Mouse (Mus musculus) forebrain, embryonic 10.5 days (tissue): ENCODE data around the gene Cbx8. TPM values are rescaled to one million over a fixed set of nuclear protein-coding genes. Genes with fewer than 3 reads are reported as not detected.

Experiments used
- DNase-seq: peaks from one replicate; pipeline ENCODE4 v3.0.0-alpha.2; 2017; ENCODE audit warnings: low spot score; ENCODE audit errors: extremely low spot score
- H3K27ac ChIP-seq: fragments of 300-500 bp; sonication (generic); 2 replicates; pipeline ENCODE4 v1.5.1; 2016; ENCODE audit warnings: mild to moderate bottlenecking
- H3K27me3 ChIP-seq: fragments of 300-500 bp; sonication (generic); 2 replicates; pipeline ENCODE4 v1.6.1; 2016; ENCODE audit warnings: mild to moderate bottlenecking; ENCODE audit not compliant: poor library complexity, severe bottlenecking
- H3K36me3 ChIP-seq: fragments of 300-500 bp; sonication (generic); replicated peaks from 2 replicates; pipeline ENCODE4 v1.6.1; 2016; ENCODE audit warnings: mild to moderate bottlenecking, moderate library complexity
- H3K4me1 ChIP-seq: fragments of 300-500 bp; sonication (generic); 2 replicates; pipeline ENCODE4 v1.6.1; 2016
- H3K4me3 ChIP-seq: fragments of 300-500 bp; sonication (generic); 2 replicates; pipeline ENCODE4 v1.5.1; 2016; ENCODE audit warnings: mild to moderate bottlenecking, moderate library complexity
- H3K9me3 ChIP-seq: fragments of 300-500 bp; sonication (generic); 2 replicates; pipeline ENCODE4 v1.6.1; 2016; ENCODE audit warnings: mild to moderate bottlenecking, moderate library complexity
- WGBS: fragments of 180-500 bp; shearing (Covaris S2); methylation state at CpG from one replicate; pipeline ENCODE4 v1.1.7; 2016; 5-methylcytosine and 5-hydroxymethylcytosine counted together
- polyA plus RNA-seq: library from polyadenylated mRNA; unstranded; fragments of >200 nt; fragmentation: Nextera tagmentation; extraction: Ambion mirVana; gene quantifications from 2 replicates; pipeline ENCODE4 v1.2.1, GENCODE M21; 2016

Gene Cbx8
- polyA plus RNA-seq, 1 experiment from 2014 or later = 9.5 TPM

- H3K9me3 ChIP-seq = no peaks in the 10 kb centered on the region
- DNase-seq = peak; percentile 32
- peaks cover 70% of the 10 kb centered on the region for H3K4me1 ChIP-seq
- H3K27me3 ChIP-seq = peaks cover 100% of the 10 kb centered on the region
- 0 out of 2 replicates have a peak overlapping the region, but pooled peaks have one; percentile 53 for H3K4me3 ChIP-seq
- WGBS = 3% methylated on average over 15 of the region's 15 CpGs
- H3K36me3 ChIP-seq = no peaks in the 10 kb centered on the region
- peak overlapping the region; percentile 87; the same call in 1 of the 2 replicates for H3K27ac ChIP-seq
Observed at GRCm38 (mm10) chr11:119051927-119052660, 11.3 kb upstream of the Cbx8 start.

DNA sequence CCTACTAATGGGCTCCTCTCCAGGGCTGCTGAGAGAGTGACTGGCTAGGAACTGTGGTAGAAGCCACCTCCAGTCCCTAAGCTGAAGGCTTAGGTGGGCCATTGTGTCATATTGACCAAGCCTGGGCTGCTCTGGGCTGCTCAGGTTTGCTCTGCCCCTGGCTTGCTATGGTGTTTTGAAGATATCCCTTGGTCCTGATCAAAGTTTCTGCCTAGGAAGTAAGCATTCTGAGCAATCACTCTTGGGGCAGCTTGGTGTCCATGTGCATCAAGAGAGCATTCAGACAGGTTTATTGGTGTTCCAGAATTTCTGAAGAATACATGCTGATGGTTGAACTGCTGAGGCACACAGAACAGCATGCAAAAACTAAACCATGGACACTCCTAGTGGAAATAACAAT, 10.7 kb upstream of the Cbx8 start:
- Histone ChIP-seq H3K27me3 (peaks cover 100% of the 10 kb centered on the region), H3K36me3 (no peaks in the 10 kb centered on the region), H3K27ac (no peak overlapping the region), H3K4me1 (peaks cover 70% of the 10 kb centered on the region), H3K9me3 (no peaks in the 10 kb centered on the region), H3K4me3 (no peak overlapping the region)
- DNase-seq = no peak

GRCm38 (mm10) chr11:119050361-119050760, 9.6 kb upstream of the Cbx8 start:
- Histone ChIP-seq H3K4me3 (no peak overlapping the region), H3K4me1 (peaks cover 66% of the 10 kb centered on the region), H3K27me3 (peaks cover 100% of the 10 kb centered on the region), H3K36me3 (no peaks in the 10 kb centered on the region), H3K9me3 (no peaks in the 10 kb centered on the region), H3K27ac (no peak overlapping the region)
- WGBS = 5% methylated on average over 2 of the region's 2 CpGs
- no peak for DNase-seq

DNA sequence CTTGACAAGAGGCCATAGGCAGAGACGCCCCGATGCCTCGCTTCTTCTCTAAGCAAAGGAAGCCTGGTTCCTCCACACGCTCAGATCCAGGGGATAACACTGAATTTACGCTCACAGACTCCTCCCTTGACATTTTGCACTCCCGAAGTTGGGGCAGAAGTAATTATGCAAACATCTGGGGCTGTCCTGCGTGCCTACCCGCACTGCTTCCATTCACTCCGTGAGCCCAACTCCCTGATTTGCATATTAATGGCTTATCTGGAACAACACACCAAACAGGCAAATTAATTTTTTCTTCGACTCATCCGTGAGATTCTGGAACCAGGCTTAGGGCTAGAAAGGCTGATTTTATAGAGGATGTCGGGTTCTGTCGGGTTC, 7.4 kb upstream of the Cbx8 start:
- WGBS = under 1% methylated on average over 13 of the region's 13 CpGs
- DNase-seq = peak; percentile 52
- Histone ChIP-seq H3K36me3 (no peaks in the 10 kb centered on the region), H3K27me3 (peaks cover 100% of the 10 kb centered on the region), H3K9me3 (no peaks in the 10 kb centered on the region), H3K4me1 (peaks cover 67% of the 10 kb centered on the region), H3K27ac (no peak overlapping the region; the same call in 1 of the 2 replicates), H3K4me3 (peak overlapping the region; percentile 47; the same call in 1 of the 2 replicates)

DNA sequence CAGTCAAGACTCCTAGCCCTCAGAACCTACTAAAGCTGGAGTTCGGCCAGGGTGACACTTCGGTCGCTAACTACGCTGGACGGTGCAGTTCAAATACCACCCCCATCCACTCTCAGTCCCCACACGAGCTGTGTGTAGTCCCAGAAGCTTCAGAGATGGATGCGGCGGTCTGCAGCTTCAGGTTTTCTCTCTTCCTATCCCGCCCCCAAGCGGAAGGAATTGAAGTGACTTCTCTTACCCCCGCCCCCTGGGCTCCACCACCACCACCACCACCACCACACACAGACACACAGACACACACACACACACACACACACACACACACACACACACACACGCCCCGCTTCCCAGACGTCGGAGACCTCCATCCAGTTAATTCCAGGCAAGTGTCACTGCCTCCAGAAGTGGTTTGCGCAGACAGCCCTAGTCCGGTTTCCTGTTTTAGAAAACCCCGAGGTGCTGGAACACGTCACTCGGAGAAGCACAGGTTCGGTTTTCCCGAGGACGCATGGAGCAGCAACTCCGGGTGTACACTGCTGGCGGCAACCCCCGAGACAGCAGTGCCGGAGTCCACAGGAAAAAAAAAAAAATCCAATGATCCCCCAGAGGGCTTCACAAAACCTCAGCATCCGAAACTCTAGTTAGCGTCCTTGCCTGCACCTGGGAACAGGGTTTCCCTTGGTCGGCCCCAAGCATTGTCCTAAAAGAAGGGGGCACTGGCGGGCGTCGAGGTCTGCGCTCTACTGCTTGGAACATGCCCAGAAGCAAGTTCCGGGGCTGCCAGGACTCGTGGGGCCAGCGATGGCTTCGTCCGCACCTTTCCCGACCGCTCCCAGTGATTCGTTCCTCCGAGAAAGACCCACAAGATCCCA, 6.7 kb upstream of the Cbx8 start:
- no peaks in the 10 kb centered on the region for H3K36me3 ChIP-seq
- WGBS = under 1% methylated on average over 43 of the region's 43 CpGs
- peaks cover 100% of the 10 kb centered on the region for H3K27me3 ChIP-seq
- peak; percentile 53 for DNase-seq
- H3K4me1 ChIP-seq = peaks cover 67% of the 10 kb centered on the region
- no peaks in the 10 kb centered on the region for H3K9me3 ChIP-seq
- peak overlapping the region; percentile 47 for H3K4me3 ChIP-seq
- peak overlapping the region; percentile 8; the same call in 1 of the 2 replicates for H3K27ac ChIP-seq

- H3K27me3 ChIP-seq = peaks cover 100% of the 10 kb centered on the region
- under 1% methylated on average over 39 of the region's 39 CpGs for WGBS
- peak overlapping the region; percentile 44; the same call in 1 of the 2 replicates for H3K27ac ChIP-seq
- H3K36me3 ChIP-seq = no peaks in the 10 kb centered on the region
- peak; percentile 71 for DNase-seq
- H3K9me3 ChIP-seq = no peaks in the 10 kb centered on the region
- H3K4me1 ChIP-seq = peaks cover 67% of the 10 kb centered on the region
- peak overlapping the region; percentile 47 for H3K4me3 ChIP-seq
Observed at GRCm38 (mm10) chr11:119046601-119047245, 6.0 kb upstream of the Cbx8 start.

- H3K27ac ChIP-seq = peak overlapping the region; percentile 57; the same call in 1 of the 2 replicates
- peaks cover 92% of the 10 kb centered on the region for H3K27me3 ChIP-seq
- peak; percentile 62 for DNase-seq
- H3K4me1 ChIP-seq = peaks cover 86% of the 10 kb centered on the region
- peak overlapping the region; percentile 33 for H3K4me3 ChIP-seq
- H3K36me3 ChIP-seq = no peaks in the 10 kb centered on the region
- WGBS = under 1% methylated on average over 41 of the region's 41 CpGs
- no peaks in the 10 kb centered on the region for H3K9me3 ChIP-seq
Observed at GRCm38 (mm10) chr11:119044551-119045337, 4.0 kb upstream of the Cbx8 start.

DNA sequence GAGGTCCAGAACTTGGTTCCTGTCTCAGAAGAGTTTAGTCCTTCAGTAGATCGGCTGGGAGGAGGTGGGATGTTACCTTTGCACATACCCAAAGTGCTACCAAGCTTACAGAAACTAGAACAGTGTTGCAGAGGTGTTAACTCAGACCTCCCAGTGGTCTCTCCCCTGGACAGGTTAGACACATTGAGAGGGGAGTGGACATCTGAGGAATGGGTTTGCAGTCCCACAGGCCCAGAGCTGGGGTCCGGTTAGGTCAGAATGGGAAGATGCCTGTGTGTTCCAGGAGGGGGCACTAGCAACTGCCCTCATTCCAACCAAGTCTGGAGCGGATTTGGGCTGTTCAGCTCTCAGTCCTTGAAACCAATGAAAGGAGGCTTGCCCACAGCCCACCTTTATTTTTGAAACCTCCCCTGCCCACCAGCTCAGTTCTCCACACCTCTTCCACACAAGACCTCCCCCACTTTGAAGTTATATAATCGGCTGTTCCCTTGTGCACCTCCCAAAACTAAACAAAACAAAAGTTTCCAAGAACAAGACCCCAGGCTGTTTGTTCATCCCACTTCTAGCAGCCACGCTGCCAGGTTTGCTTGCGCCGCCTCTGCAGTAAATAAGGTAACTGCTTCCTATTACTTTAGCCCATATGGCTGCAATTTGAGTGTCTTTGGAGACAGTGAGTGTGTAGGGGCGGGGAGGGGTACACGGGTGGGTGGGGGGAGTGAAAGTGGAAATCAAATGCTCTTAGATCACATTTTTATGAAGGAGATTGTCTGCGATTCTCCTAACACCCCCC, 3.2 kb upstream of the Cbx8 start:
- peak; percentile 60 for DNase-seq
- H3K4me3 ChIP-seq = peak overlapping the region; percentile 33
- H3K36me3 ChIP-seq = peaks cover 4% of the 10 kb centered on the region
- WGBS = 1% methylated on average over 10 of the region's 10 CpGs
- no peaks in the 10 kb centered on the region for H3K9me3 ChIP-seq
- peaks cover 92% of the 10 kb centered on the region for H3K27me3 ChIP-seq
- no peak overlapping the region for H3K27ac ChIP-seq
- H3K4me1 ChIP-seq = peaks cover 93% of the 10 kb centered on the region

DNA sequence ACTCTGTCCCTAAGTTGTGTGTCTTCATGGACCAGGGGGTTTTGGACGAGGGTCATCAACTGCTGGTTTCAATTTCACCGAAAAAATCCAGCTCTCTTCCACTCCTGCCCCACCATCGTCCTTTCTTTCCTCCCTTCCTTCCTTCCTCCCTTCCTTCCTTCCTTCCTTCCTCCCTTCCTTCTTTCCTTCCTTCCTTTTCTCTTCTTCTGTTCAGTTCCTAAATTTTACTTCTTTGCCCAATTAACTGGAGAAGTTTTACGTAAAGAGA, 2.4 kb upstream of the Cbx8 start:
- Histone ChIP-seq H3K36me3 (peaks cover 10% of the 10 kb centered on the region), H3K4me1 (peaks cover 95% of the 10 kb centered on the region), H3K27me3 (peaks cover 92% of the 10 kb centered on the region), H3K9me3 (no peaks in the 10 kb centered on the region), H3K27ac (no peak overlapping the region), H3K4me3 (peak overlapping the region; percentile 70)
- no peak for DNase-seq
- 1% methylated on average over 4 of the region's 4 CpGs for WGBS

DNA sequence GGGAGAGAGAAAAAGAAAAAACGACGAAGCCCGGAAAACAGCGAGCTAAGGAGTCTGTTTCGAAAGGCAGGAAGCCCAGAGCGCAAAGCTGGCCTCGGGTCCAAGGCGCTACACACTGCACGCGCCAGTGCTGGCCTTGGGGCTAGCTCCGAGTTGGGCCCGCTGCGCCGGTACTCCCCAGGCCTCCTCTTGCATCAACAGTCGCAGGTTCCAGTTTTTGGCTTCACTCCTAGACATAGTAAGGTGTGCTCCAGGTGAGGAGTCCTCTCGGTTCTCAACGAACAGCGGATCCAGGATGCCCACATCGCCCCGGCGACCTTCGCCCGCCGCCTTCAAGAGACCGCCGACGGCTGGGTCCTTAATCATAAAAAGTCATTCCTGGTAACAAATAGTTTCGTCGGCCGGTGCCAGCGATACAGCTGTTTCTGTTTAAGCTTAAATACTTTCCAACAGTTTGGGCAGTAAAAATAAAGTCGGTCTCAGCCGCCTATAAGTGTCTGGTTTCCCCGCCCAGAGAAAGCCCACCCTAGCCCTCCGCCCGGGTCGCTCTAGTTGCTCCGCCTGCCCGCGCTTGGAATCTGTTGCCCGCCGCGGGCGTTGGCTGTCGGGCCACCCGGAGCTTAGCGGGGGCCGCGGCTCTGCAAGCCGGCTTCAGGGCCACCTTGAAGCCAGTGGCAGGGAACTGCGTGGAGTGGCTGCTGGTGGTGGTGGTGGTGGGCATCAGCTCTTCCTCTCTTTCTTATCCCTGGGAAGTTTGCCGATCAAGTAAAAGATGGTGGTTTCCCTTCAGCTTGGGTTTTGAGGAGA, 1.9 kb upstream of the Cbx8 start:
- Histone ChIP-seq H3K36me3 (peaks cover 10% of the 10 kb centered on the region), H3K4me3 (peak overlapping the region; percentile 70), H3K27ac (peak overlapping the region; percentile 94), H3K27me3 (peaks cover 92% of the 10 kb centered on the region), H3K4me1 (peaks cover 95% of the 10 kb centered on the region), H3K9me3 (no peaks in the 10 kb centered on the region)
- peak; percentile 54 for DNase-seq
- WGBS = under 1% methylated on average over 52 of the region's 52 CpGs
